8 mouse cellular contexts compared by ENCODE assay signal in the genomic region with DNA sequence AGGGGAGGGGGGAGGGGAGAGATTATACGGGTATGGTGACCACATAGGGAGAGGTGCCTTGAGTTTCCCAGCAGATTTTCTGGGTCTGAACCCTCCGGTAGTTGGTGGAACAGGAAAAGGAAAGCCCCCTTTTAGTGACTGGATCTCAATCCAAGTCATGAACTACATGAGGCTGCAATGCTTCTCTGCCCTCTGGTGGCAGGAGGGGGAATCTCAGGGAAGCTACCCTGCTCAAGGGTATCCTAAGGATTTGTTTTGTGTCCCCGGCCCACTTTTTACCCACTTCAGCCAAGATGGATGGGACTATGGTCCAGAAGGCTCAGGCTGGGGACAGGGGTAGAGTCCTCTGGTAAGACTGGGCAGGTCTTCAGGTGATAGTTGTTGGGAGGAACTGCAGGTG. TPM values are rescaled to one million over a fixed set of nuclear protein-coding genes. Genes with fewer than 3 reads are reported as not detected.
DNase-seq lines count a peak whose midpoint lies in the region; TF ChIP-seq lines count a peak whose summit lies in the region.

No protein-coding gene starts in this region.

- peak; percentile 95 for TF ChIP-seq CTCF in heart, adult 2 months (IDR thresholded peaks at IDR 0.05)
- TF ChIP-seq CTCF in CH12.LX (conservative IDR thresholded peaks at IDR 0.05 in 1 of 2, IDR thresholded peaks at IDR 0.05 in 1 of 2; ENCODE audit: low read depth in 2 of 2, low read length in 2 of 2) = peak; percentile 91 to 97

- no peak overlapping the region for H3K4me2 ChIP-seq in CH12.LX (ENCODE audit: insufficient read depth, low read depth, poor library complexity, severe bottlenecking)

- WGBS in heart, adult 2 months = 9% methylated on average over 3 of the region's 3 CpGs
- WGBS in heart, embryonic 10.5 days = 16% methylated on average over 3 of the region's 3 CpGs

- in situ Hi-C loops in CH12.LX (cut with MboI; ENCODE audit: low pct_ligation_motif_present, low pct_unique_long_range_greater_than_20kb, low sequenced_read_pairs) = loop anchor here (5.0 kb wide), 1 partner anchor 34 kb away; no protein-coding TSS in a partner anchor

- peak; percentile 54; the same call in 1 of the 2 replicates for TF ChIP-seq EP300 in heart, adult 2 months (IDR thresholded peaks at IDR 0.05; ENCODE audit: insufficient read depth, low read depth, low read length)
- TF ChIP-seq EP300 in CH12.LX (IDR thresholded peaks at IDR 0.05; ENCODE audit: low read length) = no peak

- H3K27me3 ChIP-seq in heart, adult 2 months (ENCODE audit: control insufficient read depth, insufficient read depth, low read length) = no peaks in the 10 kb centered on the region
- H3K27me3 ChIP-seq in heart, embryonic 10.5 days (ENCODE audit: insufficient read depth, poor library complexity, severe bottlenecking) = peaks cover 43% of the 10 kb centered on the region
- no peaks in the 10 kb centered on the region for H3K27me3 ChIP-seq in CH12.LX (replicated peaks)

- peak; percentile 50 to 71 for DNase-seq in heart, adult 2 months
- DNase-seq in heart, embryonic 10.5 days (ENCODE audit: low spot score) = no peak
- peak; percentile 75 for DNase-seq in CH12.LX (ENCODE audit: extremely low read depth)
- DNase-seq in brain, adult 2 months (ENCODE audit: low read depth, low spot score) = peak; percentile 57
- peak; percentile 53 for DNase-seq in gastrocnemius, postnatal 14 days
- peak; percentile 58 to 64 for DNase-seq in layer of hippocampus, postnatal 10 days (ENCODE audit: low spot score in 2 of 2)
- DNase-seq in mesoderm, embryonic 11.5 days (ENCODE audit: low read depth, low spot score) = peak; percentile 72
- DNase-seq in testis, postnatal 10 days (ENCODE audit: low spot score) = peak; percentile 79

- no peaks in the 10 kb centered on the region for H3K36me3 ChIP-seq in heart, adult 2 months (ENCODE audit: control insufficient read depth, insufficient read depth, low read length)
- 0 out of 2 replicates have a peak, but pooled peaks cover 4% of the 10 kb centered on the region for H3K36me3 ChIP-seq in heart, embryonic 10.5 days
- H3K36me3 ChIP-seq in CH12.LX (replicated peaks in 1 of 2; ENCODE audit: control insufficient read depth in 1 of 2, insufficient read depth in 1 of 2, low read length in 1 of 2) = peaks cover 2 to 29% of the 10 kb centered on the region in 2 experiments

- intact Hi-C loops in heart, adult 2 months (cut with DNase I) = loop anchor here (2.0 to 5.0 kb wide), 2 partner anchors 32 to 174 kb away; no protein-coding TSS in a partner anchor
- intact Hi-C loops in gastrocnemius, postnatal 14 days (cut with DNase I; ENCODE audit: low total_unique reads) = loop anchor here (5.0 kb wide), 1 partner anchor 34 kb away; no protein-coding TSS in a partner anchor

- H3K9ac ChIP-seq in heart, adult 2 months (ENCODE audit: low read depth, low read length) = no peak overlapping the region
- no peak overlapping the region for H3K9ac ChIP-seq in CH12.LX (ENCODE audit: insufficient read depth, low read depth)

- no peaks in the 10 kb centered on the region for H3K79me2 ChIP-seq in heart, adult 2 months (replicated peaks; ENCODE audit: control insufficient read depth, insufficient read depth, low read length)
- peaks cover 17% of the 10 kb centered on the region for H3K79me2 ChIP-seq in CH12.LX (replicated peaks; ENCODE audit: control insufficient read depth, extremely low read depth, insufficient read depth, poor library complexity, severe bottlenecking)

- no peak overlapping the region for H3K4me3 ChIP-seq in heart, adult 2 months
- no peak overlapping the region for H3K4me3 ChIP-seq in heart, embryonic 10.5 days
- no peak overlapping the region for H3K4me3 ChIP-seq in CH12.LX (replicated peaks in 1 of 3; ENCODE audit: low read depth in 2 of 3, low read length in 2 of 3, poor library complexity in 1 of 3)

- peak; percentile 94 for TF ChIP-seq RAD21 in CH12.LX (IDR thresholded peaks at IDR 0.05; ENCODE audit: low read depth, low read length)

- no peaks in the 10 kb centered on the region for H3K9me3 ChIP-seq in heart, embryonic 10.5 days
- no peaks in the 10 kb centered on the region for H3K9me3 ChIP-seq in CH12.LX (replicated peaks; ENCODE audit: low read length)

- dilution Hi-C loops in CH12.LX (cut with MboI; ENCODE audit: extremely low pct_ligation_motif_present, extremely low pct_unique_long_range_greater_than_20kb, low sequenced_read_pairs) = no loop called here

- no peaks in the 10 kb centered on the region; the same call in 1 of the 2 replicates for H3K4me1 ChIP-seq in heart, adult 2 months (ENCODE audit: control insufficient read depth, insufficient read depth, low read length)
- peaks cover 15% of the 10 kb centered on the region for H3K4me1 ChIP-seq in heart, embryonic 10.5 days
- peaks cover 11 to 33% of the 10 kb centered on the region in 2 experiments for H3K4me1 ChIP-seq in CH12.LX (ENCODE audit: control insufficient read depth in 1 of 2, insufficient read depth in 2 of 2)

- TF ChIP-seq POLR2A in heart, adult 2 months (IDR thresholded peaks at IDR 0.05; ENCODE audit: insufficient read depth, low read depth, low read length) = no peak
- no peak for TF ChIP-seq POLR2A in CH12.LX (IDR thresholded peaks at IDR 0.05; ENCODE audit: low read depth, low read length)

- H3K27ac ChIP-seq in heart, adult 2 months = no peak overlapping the region
- no peak overlapping the region for H3K27ac ChIP-seq in heart, embryonic 10.5 days
- no peak overlapping the region for H3K27ac ChIP-seq in CH12.LX (ENCODE audit: insufficient read depth, low read depth)

TF ChIP-seq in CH12.LX, 34 proteins besides CTCF, POLR2A, EP300 and RAD21:
- no peak for TF ChIP-seq E2F4 (IDR thresholded peaks at IDR 0.05; ENCODE audit: insufficient replicate concordance, low read depth, low read length)
- TF ChIP-seq ZMIZ1 (IDR thresholded peaks at IDR 0.05; ENCODE audit: low read depth, low read length) = no peak
- peak; percentile 38; the same call in 1 of the 2 replicates for TF ChIP-seq NELFE (IDR thresholded peaks at IDR 0.05; ENCODE audit: low read depth, low read length)
- TF ChIP-seq TBP (conservative IDR thresholded peaks at IDR 0.05; ENCODE audit: low read depth, low read length) = no peak
- TF ChIP-seq ZNF384 (IDR thresholded peaks at IDR 0.05; ENCODE audit: low read depth, low read length) = no peak
- TF ChIP-seq USF1 (IDR thresholded peaks at IDR 0.05; ENCODE audit: low read depth, low read length) = no peak
- TF ChIP-seq ZC3H11A (IDR thresholded peaks at IDR 0.05; ENCODE audit: low read depth, low read length) = peak; percentile 98
- TF ChIP-seq SIN3A (IDR thresholded peaks at IDR 0.05; ENCODE audit: low read length) = no peak
- no peak for TF ChIP-seq PAX5 (IDR thresholded peaks at IDR 0.05; ENCODE audit: low read length)
- no peak for TF ChIP-seq TCF12 (IDR thresholded peaks at IDR 0.05; ENCODE audit: low read depth, low read length)
- peak; percentile 99 for TF ChIP-seq SMC3 (IDR thresholded peaks at IDR 0.05; ENCODE audit: low read depth, low read length)
- no peak for TF ChIP-seq UBTF (IDR thresholded peaks at IDR 0.05; ENCODE audit: low read depth, low read length)
- TF ChIP-seq JUND (conservative IDR thresholded peaks at IDR 0.05; ENCODE audit: low read depth, low read length) = no peak
- no peak for TF ChIP-seq GABPA (IDR thresholded peaks at IDR 0.05; ENCODE audit: insufficient replicate concordance, low read depth, low read length)
- TF ChIP-seq MEF2A (IDR thresholded peaks at IDR 0.05; ENCODE audit: borderline replicate concordance, low read depth, low read length) = no peak
- TF ChIP-seq HCFC1 (IDR thresholded peaks at IDR 0.05; ENCODE audit: low read depth, low read length) = no peak
- TF ChIP-seq NRF1 (IDR thresholded peaks at IDR 0.05; ENCODE audit: low read depth, low read length) = no peak

RNA-seq across cellular contexts. Expression of a gene that starts 2.7 kb away (rescaled TPM):
- not detected for total RNA-seq in heart, adult 2 months (2021)
- not detected in 2 replicates for polyA plus RNA-seq in heart, adult 2 months (2012; rRNA removed)
- 0.08 TPM in 1 of 2 replicates, not detected in the other for polyA plus RNA-seq in heart, embryonic 10.5 days (2016; fragmentation: Nextera tagmentation; extraction: Ambion mirVana)
- total RNA-seq in CH12.LX (2012; rRNA removed) = 0.08 TPM in 1 of 2 replicates, not detected in the other
- not detected in 2 replicates for total RNA-seq in CH12.LX (2014; rRNA removed)
- not detected in 2 replicates for polyA plus RNA-seq in CH12.LX (2012; ENCODE audit: insufficient read length, low read depth)
- not detected for total RNA-seq in gastrocnemius, postnatal 14 days (2021)
- not detected for total RNA-seq in layer of hippocampus, postnatal 10 days (2021)

RNA-seq across cellular contexts. Expression of a gene that starts 5.2 kb away (rescaled TPM):
- under 1 TPM; 0.44 to 0.45 TPM for total RNA-seq in heart, adult 2 months (2021)
- polyA plus RNA-seq in heart, adult 2 months (2012; rRNA removed) = 0.97 and 1.1 TPM in 2 replicates
- 14.1 and 15.7 TPM in 2 replicates for polyA plus RNA-seq in heart, embryonic 10.5 days (2016; fragmentation: Nextera tagmentation; extraction: Ambion mirVana)
- total RNA-seq in CH12.LX (2012; rRNA removed) = 57.8 and 71.0 TPM in 2 replicates
- 96.6 and 107 TPM in 2 replicates for total RNA-seq in CH12.LX (2014; rRNA removed)
- polyA plus RNA-seq in CH12.LX (2012; ENCODE audit: insufficient read length, low read depth) = 68.5 and 81.5 TPM in 2 replicates
- 1 to 10 TPM; 1.6 TPM for total RNA-seq in gastrocnemius, postnatal 14 days (2021)
- total RNA-seq in layer of hippocampus, postnatal 10 days (2021) = 1 to 10 TPM; 3.1 to 3.7 TPM

RNA-seq across cellular contexts. Expression of a gene that starts 21.8 kb away (rescaled TPM):
- total RNA-seq in heart, adult 2 months (2021) = 1 to 10 TPM in 1 of 2 experiments, under 1 TPM in 1; 0.73 to 1.1 TPM
- polyA plus RNA-seq in heart, adult 2 months (2012; rRNA removed) = 1.0 and 1.6 TPM in 2 replicates
- polyA plus RNA-seq in heart, embryonic 10.5 days (2016; fragmentation: Nextera tagmentation; extraction: Ambion mirVana) = 9.2 and 10.1 TPM in 2 replicates
- total RNA-seq in CH12.LX (2012; rRNA removed) = not detected in 2 replicates
- total RNA-seq in CH12.LX (2014; rRNA removed) = 0.08 TPM in 1 of 2 replicates, not detected in the other
- polyA plus RNA-seq in CH12.LX (2012; ENCODE audit: insufficient read length, low read depth) = 0.05 TPM in 1 of 2 replicates, not detected in the other
- total RNA-seq in gastrocnemius, postnatal 14 days (2021) = 1 to 10 TPM; 1.2 to 2.4 TPM
- total RNA-seq in layer of hippocampus, postnatal 10 days (2021) = under 1 TPM; 0.23 to 0.29 TPM

Comparison
In these comparisons a context has a peak if more than half of its experiments do, and no peak if none do; other contexts are left out.
1. RNA of a gene that starts 5.2 kb away (total RNA-seq): 57.8 to 107 TPM in CH12.LX; 3.1 to 3.7 TPM in layer of hippocampus, postnatal 10 days, 1.6 TPM in gastrocnemius, postnatal 14 days and 0.44 to 0.45 TPM in heart, adult 2 months; every median in the first group is over 10 times any median in the second.